Mouse (Mus musculus): ENCODE data around the gene Sall1.

DNA sequence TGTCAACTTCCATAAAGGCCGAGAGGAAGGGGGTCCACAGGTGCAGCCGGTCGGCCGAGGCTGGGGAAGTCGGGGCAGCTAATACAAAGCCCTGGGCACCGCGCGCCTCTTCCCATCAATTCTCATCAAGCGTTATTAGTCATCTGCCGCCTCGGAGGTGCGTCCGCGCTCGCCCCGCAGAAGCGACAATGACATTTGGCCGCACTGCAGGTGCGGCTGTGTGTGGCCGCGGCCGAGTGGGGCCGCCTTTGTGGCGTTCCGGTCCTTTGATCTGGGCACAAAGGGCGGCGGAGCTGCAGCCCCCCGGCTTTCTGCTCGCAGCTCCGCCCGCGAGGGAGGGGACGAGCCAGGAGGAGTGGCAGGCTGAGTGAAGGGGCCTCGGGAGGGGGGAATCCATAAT lies 37.5 kb downstream of the Sall1 start:
- TF ChIP-seq CTCF (IDR thresholded peaks at IDR 0.05; ENCODE audit: low read depth, low read length) = no peak
- TF ChIP-seq TAL1 (conservative IDR thresholded peaks at IDR 0.05; ENCODE audit: low read depth, low read length) = no peak
- TF ChIP-seq GATA1 (IDR thresholded peaks at IDR 0.05; ENCODE audit: borderline replicate concordance, low read length) = no peak
- no peak for TF ChIP-seq POLR2AphosphoS5 (IDR thresholded peaks at IDR 0.05; ENCODE audit: insufficient replicate concordance, low read depth, low read length)
- no peak for TF ChIP-seq GATA2 (IDR thresholded peaks at IDR 0.05; ENCODE audit: borderline replicate concordance, low read depth, low read length)
